Comparison of ENCODE assay signal across 10 mouse cellular contexts in the genomic region with DNA sequence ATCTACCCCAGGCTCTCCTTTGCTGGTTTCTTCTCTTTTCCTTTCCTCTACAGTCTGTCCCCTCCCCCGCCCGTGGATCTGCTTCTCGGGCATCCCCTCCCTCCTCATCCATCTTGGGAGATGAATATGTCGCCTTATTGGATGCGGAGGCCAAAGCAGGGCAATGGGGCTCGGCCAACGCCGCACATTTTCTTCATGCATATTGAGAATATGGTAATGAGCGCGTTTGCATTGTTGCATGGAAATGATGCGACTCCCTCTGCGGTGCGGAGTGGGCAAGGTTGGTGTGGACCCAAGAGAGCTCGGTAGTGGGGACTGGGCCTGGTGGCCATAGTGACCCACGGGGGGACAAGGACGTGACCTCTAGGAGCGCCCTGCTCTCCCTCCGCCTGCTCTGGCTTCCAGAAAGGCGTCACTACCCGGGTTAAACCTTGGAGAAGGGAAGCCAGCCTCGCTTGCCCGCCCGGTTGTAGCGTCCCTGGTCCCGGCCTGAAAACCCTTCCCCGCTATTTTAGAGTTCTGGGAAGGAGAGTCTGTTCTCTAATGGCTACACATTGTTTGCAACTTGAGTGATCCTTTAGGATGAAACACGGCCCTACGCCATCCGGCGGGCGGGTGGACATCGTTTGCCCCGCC. TPM values are rescaled to one million over a fixed set of nuclear protein-coding genes. Genes with fewer than 3 reads are reported as not detected.
DNase-seq lines count a peak whose midpoint lies in the region; ATAC-seq and TF ChIP-seq lines count a peak whose summit lies in the region.
"Had no signal": no experiment of that assay in that cellular context is flagged by ENCODE, and none has a peak within 500 bp of the region (broad histone marks: within the 10 kb centered on the region; RNA-seq: fewer than 3 reads in every experiment).

No protein-coding gene starts in this region.

- peak overlapping the region; percentile 77 for H3K4me2 ChIP-seq in heart, embryonic 16.5 days (ENCODE audit: low read depth, low read length)
- peak overlapping the region; percentile 17; the same call in 1 of the 2 replicates for H3K4me2 ChIP-seq in limb, embryonic 14.5 days (replicated peaks; ENCODE audit: low read depth, low read length, severe bottlenecking)
- peak overlapping the region; percentile 52 for H3K4me2 ChIP-seq in neural tube, embryonic 13.5 days

- peak overlapping the region; percentile 52 for H3K4me3 ChIP-seq in heart, embryonic 16.5 days (ENCODE audit: low read length)
- peak overlapping the region; percentile 14; the same call in 1 of the 2 replicates for H3K4me3 ChIP-seq in limb, embryonic 14.5 days (replicated peaks; ENCODE audit: low read length)
- peak overlapping the region; percentile 30 for H3K4me3 ChIP-seq in neural tube, embryonic 13.5 days

- H3K27ac ChIP-seq in heart, embryonic 16.5 days (ENCODE audit: low read length): no peak overlapping the region
- H3K27ac ChIP-seq in limb, embryonic 14.5 days (replicated peaks; ENCODE audit: low read depth, low read length): no peak overlapping the region
- no peak overlapping the region; the same call in 1 of the 2 replicates for H3K27ac ChIP-seq in neural tube, embryonic 13.5 days (replicated peaks)
- H3K27ac ChIP-seq: macrophage had no signal

- TF ChIP-seq POLR2A in limb, embryonic 14.5 days (IDR thresholded peaks at IDR 0.05; ENCODE audit: borderline replicate concordance, extremely low read depth, insufficient read depth, insufficient read length): no peak

- peaks cover 5% of the 10 kb centered on the region; the same call in 1 of the 2 replicates for H3K4me1 ChIP-seq in heart, embryonic 16.5 days (ENCODE audit: control insufficient read depth, insufficient read depth, low read length)
- 0 out of 2 replicates have a peak, but pooled peaks cover 4% of the 10 kb centered on the region for H3K4me1 ChIP-seq in limb, embryonic 14.5 days (ENCODE audit: control insufficient read depth, insufficient read depth, low read length)
- H3K4me1 ChIP-seq in neural tube, embryonic 13.5 days (replicated peaks): peaks cover 57% of the 10 kb centered on the region

- H3K27me3 ChIP-seq in heart, embryonic 16.5 days (ENCODE audit: control insufficient read depth, insufficient read depth, low read length): peaks cover 60% of the 10 kb centered on the region
- H3K27me3 ChIP-seq in limb, embryonic 14.5 days (ENCODE audit: control insufficient read depth, insufficient read depth, low read length): peaks cover 89% of the 10 kb centered on the region
- peaks cover 83% of the 10 kb centered on the region for H3K27me3 ChIP-seq in neural tube, embryonic 13.5 days
- H3K27me3 ChIP-seq: CH12.LX had no signal

- H3K36me3 ChIP-seq in heart, embryonic 16.5 days (ENCODE audit: control insufficient read depth, insufficient read depth): no peaks in the 10 kb centered on the region
- no peaks in the 10 kb centered on the region for H3K36me3 ChIP-seq in limb, embryonic 14.5 days (ENCODE audit: control insufficient read depth, insufficient read depth, low read length)
- no peaks in the 10 kb centered on the region for H3K36me3 ChIP-seq in neural tube, embryonic 13.5 days

- peak; percentile 43 for DNase-seq in kidney, adult 18-20 months
- no peak for DNase-seq in kidney, adult 9 months
- no peak for DNase-seq in limb, embryonic 14.5 days (ENCODE audit: low spot score)
- no peak for DNase-seq in layer of hippocampus, adult 9-11 months
- no peak for DNase-seq in adrenal gland, adult 18-20 months (ENCODE audit: low spot score in 2 of 2)
- DNase-seq in frontal cortex, adult 2 months (ENCODE audit: extremely low spot score in 1 of 2, low spot score in 1 of 2): no peak

- no peaks in the 10 kb centered on the region for H3K9me3 ChIP-seq in heart, embryonic 16.5 days (replicated peaks; ENCODE audit: control insufficient read depth, low read length)
- H3K9me3 ChIP-seq in limb, embryonic 14.5 days (ENCODE audit: control insufficient read depth, low read length): no peaks in the 10 kb centered on the region
- H3K9me3 ChIP-seq in neural tube, embryonic 13.5 days: no peaks in the 10 kb centered on the region

- WGBS in heart, embryonic 16.5 days: 16% methylated on average over 33 of the region's 33 CpGs
- WGBS in limb, embryonic 14.5 days: 5% methylated on average over 33 of the region's 33 CpGs
- 3% methylated on average over 33 of the region's 33 CpGs for WGBS in neural tube, embryonic 13.5 days

- ATAC-seq in heart, embryonic 16.5 days (replicated peaks; ENCODE audit: extremely low read depth, insufficient read depth, low FRiP score): no peak
- ATAC-seq in limb, embryonic 14.5 days (ENCODE audit: low FRiP score, low read depth): no peak
- no peak for ATAC-seq in neural tube, embryonic 13.5 days (ENCODE audit: low read depth)

- H3K9ac ChIP-seq in heart, embryonic 16.5 days (ENCODE audit: low read length): peak overlapping the region; percentile 11; the same call in 1 of the 2 replicates
- no peak overlapping the region for H3K9ac ChIP-seq in limb, embryonic 14.5 days (ENCODE audit: low read depth, low read length, severe bottlenecking)
- peak overlapping the region; percentile 9 for H3K9ac ChIP-seq in neural tube, embryonic 13.5 days

RNA-seq across cellular contexts. Expression of gene Irx3, which starts 4.3 kb away (rescaled TPM):
- 13.4 and 16.6 TPM in 2 replicates for polyA plus RNA-seq in heart, embryonic 16.5 days (2015; fragmentation: Nextera tagmentation; extraction: Ambion mirVana)
- polyA plus RNA-seq in limb, embryonic 14.5 days (2012; rRNA removed): 28.2 and 33.5 TPM in 2 replicates
- 15.3 and 17.2 TPM in 2 replicates for polyA plus RNA-seq in limb, embryonic 14.5 days (2014; fragmentation: Nextera tagmentation; extraction: Ambion mirVana)
- 6.8 and 9.9 TPM in 2 replicates for polyA plus RNA-seq in neural tube, embryonic 13.5 days (2015; fragmentation: Nextera tagmentation; extraction: Ambion mirVana)
- 10 to 100 TPM in 1 of 2 experiments, 1 to 10 TPM in 1; 6.3 to 10.0 TPM for total RNA-seq in adrenal gland, adult 18-20 months (2021)
- polyA plus RNA-seq in frontal cortex, adult 2 months (2012; rRNA removed): 0.10 and 0.36 TPM in 2 replicates
- total RNA-seq: CH12.LX had no signal
- polyA plus RNA-seq: macrophage had no signal

Comparison
In these comparisons a context has a peak if more than half of its experiments do, and no peak if none do; other contexts are left out.
1. H3K4me2 ChIP-seq: peak in every context shown above with its lines; median percentile 77 in heart, embryonic 16.5 days; 52 in neural tube, embryonic 13.5 days; 17 in limb, embryonic 14.5 days.